Mouse (Mus musculus): ENCODE results near the gene Fam118b.

DNA sequence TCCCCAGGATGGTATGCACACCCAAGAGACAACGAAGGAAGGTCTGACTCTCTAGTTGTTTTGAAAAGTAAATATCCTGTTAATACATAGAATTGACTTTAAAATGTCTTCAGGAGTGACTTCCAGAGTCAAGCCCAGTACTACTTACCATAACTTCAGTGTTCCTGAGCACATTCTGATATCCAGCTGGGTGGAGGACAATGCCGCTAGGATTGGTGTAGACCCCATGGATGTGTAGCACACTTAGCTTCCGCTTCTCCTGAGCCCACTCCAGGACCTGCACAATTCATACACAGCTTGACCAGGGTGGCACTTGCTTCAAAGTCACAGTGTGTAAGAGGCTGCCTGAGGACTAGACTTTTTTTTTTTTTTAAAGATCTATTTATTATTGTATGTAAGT, 44.1 kb downstream of the Fam118b start:
- TF ChIP-seq MAX (IDR thresholded peaks at IDR 0.05) (no peak), CTCF (IDR thresholded peaks at IDR 0.05; ENCODE audit: control insufficient read depth, insufficient read depth, insufficient read length) (no peak), USF1 (IDR thresholded peaks at IDR 0.05; ENCODE audit: low read depth) (no peak), CEBPB (IDR thresholded peaks at IDR 0.05; ENCODE audit: low read depth) (no peak), MYOD1 (IDR thresholded peaks at IDR 0.05; ENCODE audit: control insufficient read depth, insufficient read length, low read depth) (no peak)

Data from C2C12 (cell line).